In genomic region chr10:80552364-80552763, GRCm38 (mm10) we compare ENCODE assay signal across 16 mouse cellular contexts. TPM values are rescaled to one million over a fixed set of nuclear protein-coding genes. Genes with fewer than 3 reads are reported as not detected.
"Had no signal": no experiment of that assay in that cellular context is flagged by ENCODE, and none has a peak within 500 bp of the region (broad histone marks: within the 10 kb centered on the region; RNA-seq: fewer than 3 reads in every experiment).

No protein-coding gene starts in this region.

- H3K4me3 ChIP-seq: kidney, embryonic 15.5 days; limb, embryonic 12.5 days; lung, embryonic 15.5 days; midbrain, embryonic 12.5 days; neural tube, embryonic 13.5 days had no signal

- H3K9ac ChIP-seq: kidney, embryonic 15.5 days; limb, embryonic 12.5 days; lung, embryonic 15.5 days; midbrain, embryonic 12.5 days; neural tube, embryonic 13.5 days had no signal

- H3K4me2 ChIP-seq: kidney, embryonic 15.5 days; limb, embryonic 12.5 days; lung, embryonic 15.5 days; midbrain, embryonic 12.5 days; neural tube, embryonic 13.5 days had no signal

- DNase-seq: kidney, adult 2 months; kidney, postnatal 14 days; layer of hippocampus, postnatal 36 days; lung, postnatal 14 days; retina, postnatal 1 day; right cerebral cortex, postnatal 4 days; spleen, adult 18-20 months had no signal

- H3K27ac ChIP-seq: kidney, embryonic 15.5 days; limb, embryonic 12.5 days; lung, embryonic 15.5 days; midbrain, embryonic 12.5 days; neural tube, embryonic 13.5 days had no signal

- ATAC-seq: intestine, embryonic 16.5 days; midbrain, embryonic 16.5 days had no signal

- H3K9me3 ChIP-seq: kidney, embryonic 15.5 days; limb, embryonic 12.5 days; lung, embryonic 15.5 days; midbrain, embryonic 12.5 days; neural tube, embryonic 13.5 days had no signal

- H3K27me3 ChIP-seq: kidney, embryonic 15.5 days; limb, embryonic 12.5 days; lung, embryonic 15.5 days; midbrain, embryonic 12.5 days; neural tube, embryonic 13.5 days had no signal

- H3K4me1 ChIP-seq: midbrain, embryonic 12.5 days had no signal

RNA-seq across cellular contexts. Expression of gene Atp8b3, which starts 13.4 kb away (rescaled TPM):
- total RNA-seq: liver, adult 2 months; megakaryocyte-erythroid progenitor cell, adult 5-6 weeks had no signal
- polyA plus RNA-seq: liver, adult 2 months had no signal
